Mouse (Mus musculus) myocyte (in vitro differentiated cells): ENCODE data around the gene Gm11985.

ENCODE experiments used
- MAX ChIP-seq: IDR thresholded peaks from one replicate; pipeline ENCODE4 v1.6.1; 2011; ENCODE audit warnings: low read depth, mild to moderate bottlenecking, control low read depth
- MYOG ChIP-seq, 3 experiments: IDR thresholded peaks; one replicate each; pipeline ENCODE4 v1.6.1; 2011; ENCODE audit warnings: control low read depth in 2 of 3, low read depth in 2 of 3, mild to moderate bottlenecking in 2 of 3; ENCODE audit not compliant: insufficient read length in 2 of 3, control insufficient read depth in 1 of 3, insufficient read depth in 1 of 3
- POLR2A ChIP-seq: IDR thresholded peaks from one replicate; pipeline ENCODE4 v1.6.1; 2011; ENCODE audit warnings: low read depth, mild to moderate bottlenecking, control low read depth, moderate library complexity; ENCODE audit not compliant: insufficient read length
- USF1 ChIP-seq: IDR thresholded peaks from one replicate; pipeline ENCODE4 v1.6.1; 2011; ENCODE audit warnings: low read depth, mild to moderate bottlenecking, control low read depth, moderate library complexity

DNA sequence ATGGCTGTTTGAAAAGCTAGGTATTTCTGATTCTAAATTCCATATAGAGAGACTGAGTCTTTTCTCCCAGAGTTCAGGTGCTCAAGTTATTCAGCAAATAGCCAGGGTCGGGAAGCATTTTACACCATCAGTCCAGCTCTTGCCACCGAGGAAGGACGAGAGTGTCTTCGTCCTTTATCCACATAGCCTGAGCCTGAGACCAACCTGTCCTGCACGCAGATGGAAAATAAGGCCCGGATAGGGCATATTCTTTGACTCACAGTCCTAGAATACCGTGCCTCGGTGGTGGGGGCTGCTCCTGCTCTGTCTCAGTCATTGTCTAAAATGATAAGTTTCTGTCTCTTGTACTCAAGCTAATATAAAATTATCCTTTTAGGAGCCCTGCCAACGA is 12.0 kb upstream of the Gm11985 start:
- no peak for TF ChIP-seq POLR2A
- TF ChIP-seq MYOG (IDR thresholded peaks at IDR 0.05; ENCODE audit: control insufficient read depth in 1 of 3, insufficient read depth in 1 of 3, insufficient read length in 2 of 3, low read depth in 2 of 3), result no peak
- no peak for TF ChIP-seq USF1
- TF ChIP-seq MAX, result no peak
